Mouse (Mus musculus): ENCODE measurements around the gene Pfdn6. TPM values are rescaled to one million over a fixed set of nuclear protein-coding genes. Genes with fewer than 3 reads are reported as not detected.
"Not testable (repeated sequence)": the region's sequence is repeated elsewhere in the genome, so short reads cannot be mapped to it uniquely, and the experiment has no call there.

The Pfdn6 gene
- polyA plus RNA-seq, 1 experiment = 130 TPM

DNA sequence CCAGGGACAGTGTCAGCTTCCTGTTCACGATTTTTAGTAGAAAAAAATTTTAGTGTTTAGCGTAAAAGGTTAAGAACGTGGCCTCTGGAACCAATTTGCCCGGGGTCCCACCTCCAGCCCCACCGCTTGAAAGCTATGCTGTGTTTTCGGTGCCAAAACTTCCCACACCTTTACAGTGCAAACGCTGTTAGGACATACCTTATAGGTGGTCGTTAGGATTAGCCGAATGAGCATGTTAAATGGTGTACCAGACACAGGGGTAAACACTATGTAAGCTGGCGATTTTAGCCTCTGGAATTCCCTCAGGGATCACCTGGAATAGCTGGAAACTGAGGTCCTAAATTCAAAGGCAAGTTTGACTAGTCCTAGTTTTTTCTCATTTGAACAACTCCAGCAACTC, 16.2 kb upstream of the Pfdn6 start:
- DNase-seq (ENCODE audit: extremely low spot score in 1 of 2, low spot score in 1 of 2) = no peak

DNA sequence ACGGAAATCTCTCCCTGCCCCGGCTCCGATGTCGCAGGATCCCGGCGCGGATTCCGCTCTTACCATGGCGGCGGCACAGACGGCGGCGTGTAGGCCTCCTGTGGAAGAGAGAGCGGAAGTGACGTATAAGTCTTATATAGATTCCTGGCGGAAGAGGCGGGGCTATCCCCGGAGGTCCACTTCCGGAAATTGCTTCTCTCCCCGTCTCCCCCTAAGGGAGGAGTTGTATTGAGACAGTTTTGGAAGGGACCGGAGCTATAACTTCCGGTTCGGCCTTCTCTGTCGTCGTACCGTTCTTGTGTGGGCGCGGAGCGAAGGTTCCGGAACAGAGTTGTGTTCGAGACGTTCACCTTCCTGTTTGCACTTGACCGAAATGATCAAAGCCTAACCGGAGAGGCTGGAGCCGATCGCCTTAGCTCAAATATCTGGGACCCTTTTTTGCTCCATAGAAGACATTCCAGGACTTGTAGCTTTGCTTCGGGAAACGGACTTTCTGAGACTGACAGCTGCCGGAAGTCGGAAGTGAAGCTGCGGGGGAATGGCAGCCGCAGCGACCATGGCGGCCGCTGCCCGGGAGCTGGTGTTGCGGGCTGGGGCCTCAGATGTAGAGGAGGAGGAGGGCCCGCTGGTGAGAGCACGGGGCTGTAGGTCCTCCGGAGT, 15.5 kb upstream of the Pfdn6 start, which contains the start of the genes Vps52 and Rps18:
Vps52 (plus strand) TSS at position 258 of the 660 bp plus-strand sequence.
Rps18 (minus strand) TSS at position 447 of the 660 bp plus-strand sequence.
- peak; percentile 94 to 99 for DNase-seq (ENCODE audit: extremely low spot score in 1 of 2, low spot score in 1 of 2)

DNA sequence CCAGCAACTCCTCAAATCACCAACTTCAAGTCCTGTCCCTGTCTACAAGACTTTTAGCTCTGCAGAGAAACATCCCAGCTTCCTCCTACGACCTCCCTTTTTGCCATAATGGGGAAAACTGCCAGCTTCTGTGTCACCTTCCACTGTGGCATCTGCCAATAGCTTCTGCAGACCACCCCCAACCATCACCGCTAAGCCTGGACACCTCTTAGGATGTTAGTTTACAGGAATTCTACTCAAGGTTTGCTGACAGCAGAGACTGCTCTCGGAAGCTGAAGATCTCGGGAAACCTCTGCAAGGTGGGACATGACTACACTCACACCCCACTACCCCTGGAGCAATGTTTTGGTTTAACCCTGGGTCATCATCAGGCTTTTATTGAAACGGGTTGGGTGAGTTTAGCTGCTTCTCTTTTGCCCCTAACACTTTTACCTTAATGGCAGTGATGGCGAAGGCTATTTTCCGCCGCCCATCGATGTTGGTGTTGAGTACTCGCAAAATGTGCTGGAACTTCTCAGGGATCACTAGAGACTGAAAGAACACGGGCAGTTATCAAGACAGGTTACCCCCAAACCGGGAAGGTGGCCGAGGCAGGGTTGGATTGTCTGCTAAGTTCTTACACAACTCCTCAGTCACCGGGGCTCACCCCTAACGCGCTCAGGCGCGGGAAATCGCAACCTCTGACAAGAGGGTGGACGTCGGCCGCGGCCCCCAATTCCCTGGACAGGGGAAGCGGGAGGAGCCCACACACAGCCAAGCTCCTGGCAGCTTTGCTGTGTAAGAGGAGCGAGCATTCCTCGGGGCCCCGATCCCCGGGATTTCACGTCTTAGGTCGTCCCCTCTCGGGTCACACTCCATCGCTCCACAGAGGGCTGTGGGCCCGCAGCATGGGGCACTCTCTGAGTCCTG, 14.8 kb upstream of the Pfdn6 start:
- DNase-seq (ENCODE audit: extremely low spot score in 1 of 2, low spot score in 1 of 2) = peak in 1 of 2 experiments; percentile 37

DNA sequence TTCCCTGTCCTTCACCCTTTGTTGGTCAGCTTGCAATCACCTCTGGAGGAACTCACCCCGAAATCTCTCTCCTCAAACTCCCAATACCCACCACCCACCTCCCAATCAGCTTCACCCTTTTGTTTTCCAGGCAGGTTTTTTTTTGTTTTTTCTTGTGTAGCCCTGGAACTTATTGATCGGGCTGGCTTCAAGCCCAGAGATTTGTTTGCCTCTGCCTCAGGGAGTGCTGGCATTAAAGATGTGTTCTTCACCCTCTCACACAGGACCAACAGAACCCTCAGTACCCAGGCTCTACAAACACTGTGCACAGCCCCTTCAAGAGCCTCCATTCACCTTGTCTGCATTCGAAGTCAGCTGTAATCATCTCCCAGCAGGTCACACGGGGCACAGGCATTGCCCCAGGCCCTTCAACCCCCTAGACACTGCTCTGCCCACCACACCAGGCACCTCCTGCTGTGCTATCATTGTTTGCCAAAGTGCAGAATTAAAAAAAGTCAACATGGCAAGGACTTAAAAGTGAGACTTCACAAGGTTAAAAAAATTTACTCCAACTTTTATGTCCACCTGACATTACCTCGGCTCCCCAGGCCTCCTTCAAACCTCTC, 13.9 kb upstream of the Pfdn6 start:
- no peak for DNase-seq (ENCODE audit: extremely low spot score in 1 of 2, low spot score in 1 of 2)

DNA sequence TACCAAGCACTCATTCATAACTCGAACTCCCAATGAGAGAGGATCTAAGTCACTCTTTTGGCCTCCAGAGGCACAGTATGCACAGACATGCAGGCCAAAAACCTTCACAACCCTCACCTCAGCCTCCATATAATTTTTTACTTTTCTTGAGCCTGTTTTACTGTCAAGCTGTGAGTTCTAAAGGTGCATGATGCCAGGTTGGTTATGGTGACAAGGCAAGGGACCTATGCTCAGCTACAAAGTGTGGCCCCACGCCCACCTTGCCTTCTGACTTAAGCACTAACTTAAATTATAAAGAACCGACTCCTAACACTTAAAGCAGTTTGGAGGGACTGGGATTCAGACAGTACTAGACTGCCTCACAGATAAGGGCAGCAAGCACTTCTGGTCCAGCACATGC, 13.2 kb upstream of the Pfdn6 start:
- no peak for DNase-seq (ENCODE audit: extremely low spot score in 1 of 2, low spot score in 1 of 2)

DNA sequence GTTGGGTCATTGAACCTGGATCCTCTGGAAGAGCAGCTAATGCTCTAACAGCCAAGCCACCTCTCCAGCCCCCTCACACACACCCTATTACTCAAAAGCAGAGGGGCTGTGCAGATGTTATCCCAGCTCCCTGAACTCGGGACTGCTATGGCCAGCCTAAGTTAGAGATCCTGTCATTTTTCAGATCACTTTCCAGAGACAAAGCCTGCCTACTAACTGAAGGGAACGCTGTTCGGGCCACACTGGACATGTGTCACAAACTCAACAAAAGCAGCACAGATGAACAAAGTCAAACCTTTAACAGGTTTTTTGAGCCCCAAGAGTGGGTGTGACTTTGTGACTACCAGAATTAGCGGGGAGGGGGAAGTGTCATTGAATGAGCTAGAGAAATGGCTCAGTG, 12.7 kb upstream of the Pfdn6 start:
- DNase-seq (ENCODE audit: extremely low spot score in 1 of 2, low spot score in 1 of 2) = no peak

DNA sequence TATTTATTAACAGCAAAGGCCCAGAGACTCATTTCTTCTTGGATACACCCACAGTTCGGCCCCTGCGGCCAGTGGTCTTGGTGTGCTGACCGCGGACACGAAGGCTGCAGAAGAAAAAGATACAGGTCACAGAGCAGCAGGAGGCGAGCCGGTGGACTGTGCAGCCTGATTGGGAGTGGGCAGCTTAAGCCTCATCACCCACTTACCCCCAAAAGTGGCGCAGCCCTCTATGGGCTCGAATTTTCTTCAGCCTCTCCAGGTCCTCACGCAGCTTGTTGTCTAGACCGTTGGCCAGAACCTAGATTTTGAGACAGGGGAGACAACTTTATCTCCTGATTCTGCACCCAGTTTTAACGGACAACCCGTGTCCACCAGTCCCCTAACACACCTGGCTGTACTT, 11.9 kb upstream of the Pfdn6 start:
- not testable (repeated sequence) for DNase-seq (ENCODE audit: extremely low spot score in 1 of 2, low spot score in 1 of 2)

DNA sequence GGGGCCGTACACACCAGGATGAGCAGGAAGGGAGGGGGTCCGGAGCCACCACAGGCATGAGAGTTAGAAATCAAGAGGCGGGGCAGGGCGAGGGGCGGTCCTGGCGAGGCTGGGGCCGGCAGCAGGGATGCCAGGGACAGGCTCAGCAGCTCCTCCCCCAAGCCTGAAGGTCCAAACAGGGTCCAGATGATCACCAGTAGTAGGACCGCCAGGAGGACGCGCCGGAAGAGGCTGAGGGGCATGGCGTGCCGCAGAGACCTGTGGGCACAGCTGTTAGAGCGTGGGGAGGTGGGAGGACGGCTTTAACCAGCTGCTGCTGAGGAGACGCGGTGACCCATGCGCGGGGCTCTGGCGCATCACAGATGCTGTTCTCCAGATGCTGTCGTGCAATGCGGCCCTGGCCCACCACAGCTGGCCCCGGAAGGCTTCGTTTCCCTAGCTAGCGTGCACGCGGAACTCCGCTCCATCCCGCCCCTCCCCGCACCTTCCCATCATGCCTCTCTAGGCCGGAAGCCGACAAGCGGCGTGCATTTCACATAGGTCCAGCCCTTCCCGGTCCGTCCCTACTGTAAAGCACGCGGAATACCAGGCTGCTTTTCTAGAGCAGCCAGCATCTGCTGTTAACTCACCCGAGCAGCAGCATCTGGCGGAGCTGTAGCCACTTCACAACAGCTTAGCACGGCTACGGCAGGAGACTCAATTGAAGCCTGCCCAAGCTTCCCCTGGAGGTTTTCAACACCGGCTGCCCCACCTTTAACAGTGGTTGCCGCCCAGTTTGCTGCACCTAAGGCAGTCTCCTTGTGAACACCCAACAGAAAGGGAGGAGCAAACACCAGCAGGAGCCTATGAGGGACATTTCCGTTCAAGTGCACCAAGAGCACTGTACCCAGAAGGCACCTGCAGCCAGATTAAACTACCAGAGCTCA, 11.1 kb upstream of the Pfdn6 start, which contains the start of gene B3galt4:
B3galt4 (minus strand) TSS at position 468 of the 926 bp plus-strand sequence.
- peak in 1 of 2 experiments; percentile 82 for DNase-seq (ENCODE audit: extremely low spot score in 1 of 2, low spot score in 1 of 2)

DNA sequence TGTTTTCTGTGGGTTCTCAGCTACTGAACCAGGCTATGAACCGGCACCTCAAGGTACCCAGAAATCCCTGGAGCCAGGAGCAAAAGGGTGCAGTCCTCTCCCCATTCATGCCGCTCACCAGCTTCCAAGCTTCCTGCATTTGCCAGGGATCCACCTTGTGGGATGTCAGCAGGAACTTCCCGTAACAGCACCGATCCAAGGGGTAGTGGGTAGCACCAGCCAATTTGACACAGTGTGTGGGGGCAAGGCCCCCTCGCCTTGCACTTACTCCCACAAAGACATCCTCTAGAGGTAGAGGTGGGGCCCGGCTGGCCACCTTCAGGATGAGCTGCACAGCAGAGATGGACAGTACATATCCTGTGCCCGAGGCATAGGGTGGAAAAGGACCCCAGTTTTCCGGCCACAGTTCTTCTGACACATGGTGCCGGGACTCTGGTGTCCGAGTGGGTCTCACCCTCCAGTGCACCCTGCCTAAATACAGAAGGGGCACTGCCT, 10.0 kb upstream of the Pfdn6 start:
- DNase-seq (ENCODE audit: extremely low spot score in 1 of 2, low spot score in 1 of 2) = no peak

DNA sequence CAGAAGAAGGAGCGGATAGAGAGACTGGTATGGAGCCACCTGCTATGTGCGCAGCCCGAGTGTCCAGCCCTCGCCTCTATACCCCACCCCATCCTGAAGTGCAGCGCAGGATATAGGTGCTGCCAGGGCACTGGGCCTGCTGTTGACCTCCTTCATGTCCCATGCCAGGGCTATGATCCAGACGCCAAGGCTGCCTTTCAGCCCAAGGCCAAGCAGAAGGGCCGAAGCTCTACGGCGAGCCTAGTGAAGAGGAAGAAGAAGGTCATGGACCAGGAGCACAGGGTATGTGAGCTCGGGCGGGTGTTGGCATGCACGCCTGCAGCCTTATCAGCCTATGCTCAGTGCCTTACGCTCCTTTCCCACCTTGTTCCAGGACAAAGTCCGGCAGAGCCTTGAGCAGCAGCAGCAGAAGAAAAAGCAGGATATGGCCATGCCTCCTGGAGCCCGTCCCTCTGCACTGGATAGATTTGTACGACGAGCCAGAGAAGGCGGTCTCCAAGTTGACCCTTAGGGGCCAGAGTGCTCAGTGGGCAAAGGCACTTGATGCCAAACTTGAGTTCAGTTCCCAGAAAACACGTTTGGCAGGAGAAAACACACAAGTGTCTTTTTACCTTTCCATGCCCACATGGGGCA, 8.9 kb upstream of the Pfdn6 start:
- DNase-seq (ENCODE audit: extremely low spot score in 1 of 2, low spot score in 1 of 2) = no peak

DNA sequence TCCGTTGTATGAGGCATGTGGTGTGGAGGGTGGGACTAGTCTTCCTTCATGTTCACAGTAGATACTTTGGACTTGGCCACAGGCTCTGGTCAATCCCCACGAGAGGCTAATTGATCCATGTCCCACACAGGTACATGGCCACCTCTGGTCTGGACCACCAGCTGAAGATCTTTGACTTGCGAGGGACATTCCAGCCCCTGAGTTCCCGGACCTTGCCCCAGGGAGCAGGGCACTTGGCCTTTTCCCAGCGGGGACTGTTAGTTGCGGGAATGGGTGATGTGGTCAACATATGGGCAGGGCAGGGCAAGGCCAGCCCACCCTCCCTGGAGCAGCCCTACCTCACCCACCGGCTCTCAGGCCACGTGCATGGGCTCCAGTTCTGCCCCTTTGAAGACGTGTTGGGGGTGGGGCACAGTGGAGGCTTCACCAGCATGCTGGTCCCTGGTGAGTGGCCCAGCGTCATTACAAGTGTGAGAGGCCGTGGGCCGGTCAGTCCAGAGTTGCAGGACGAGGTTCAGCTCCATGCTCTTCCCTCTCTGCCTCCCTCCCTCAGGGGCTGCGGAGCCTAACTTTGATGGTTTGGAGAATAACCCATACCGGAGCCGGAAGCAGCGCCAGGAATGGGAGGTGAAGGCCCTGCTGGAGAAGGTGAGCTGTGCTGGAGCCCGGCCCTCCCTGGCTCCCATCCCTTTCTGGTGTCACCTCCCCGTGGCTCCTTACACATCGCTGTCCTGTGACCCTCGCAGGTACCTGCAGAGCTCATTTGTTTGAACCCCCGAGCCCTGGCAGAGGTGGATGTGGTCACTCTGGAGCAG, 8.2 kb upstream of the Pfdn6 start:
- DNase-seq (ENCODE audit: extremely low spot score in 1 of 2, low spot score in 1 of 2) = no peak

DNA sequence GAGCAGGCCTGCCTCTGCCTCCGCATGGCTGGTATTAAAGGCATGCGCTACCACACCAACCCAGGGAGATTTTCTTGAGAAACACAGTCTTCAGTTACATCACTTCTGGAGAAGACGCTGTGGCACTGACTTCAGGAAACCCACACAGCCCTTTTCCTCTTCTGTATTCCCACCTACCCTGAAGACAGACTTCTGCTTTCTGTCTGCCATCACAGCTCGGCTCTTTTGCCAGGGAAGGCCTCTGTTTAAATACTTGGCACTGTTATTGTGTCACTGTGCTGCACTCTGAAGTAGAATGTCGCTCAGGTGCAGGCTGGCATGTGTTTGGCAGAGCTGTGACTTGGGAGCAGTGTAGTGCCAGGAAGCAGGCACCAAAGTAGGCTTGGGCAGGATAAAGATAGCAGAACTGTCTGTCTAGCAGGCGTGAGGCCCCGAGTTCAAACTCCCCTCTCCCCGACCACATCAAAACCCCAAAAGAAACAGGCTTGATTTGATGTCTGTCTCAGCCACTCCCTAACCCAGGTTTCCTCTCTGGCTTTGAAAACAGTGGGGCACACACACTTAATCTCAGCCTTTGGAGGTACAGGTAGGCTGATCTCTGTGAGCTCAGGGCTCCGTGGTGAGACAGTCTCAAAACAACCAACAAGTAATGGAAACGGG, 7.4 kb upstream of the Pfdn6 start:
- DNase-seq (ENCODE audit: extremely low spot score in 1 of 2, low spot score in 1 of 2) = peak in 1 of 2 experiments; percentile 31

DNA sequence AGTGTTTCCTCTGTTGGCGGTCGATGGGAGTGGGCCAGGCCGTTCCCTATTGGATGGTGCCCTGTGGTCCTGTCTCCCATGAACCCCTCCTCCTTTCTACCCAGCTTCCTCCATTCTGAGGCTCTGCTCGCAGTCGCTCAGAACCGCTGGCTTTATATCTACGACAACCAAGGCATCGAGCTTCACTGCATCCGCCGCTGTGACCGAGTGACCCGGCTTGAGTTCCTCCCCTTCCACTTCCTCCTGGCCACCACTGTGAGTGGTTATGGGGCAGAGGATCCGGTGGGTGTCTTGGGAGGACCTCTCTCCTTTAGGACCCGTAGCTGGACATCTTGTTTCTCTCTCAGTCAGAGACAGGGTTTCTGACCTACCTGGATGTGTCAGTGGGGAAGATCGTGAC, 3.3 kb upstream of the Pfdn6 start:
- no peak for DNase-seq (ENCODE audit: extremely low spot score in 1 of 2, low spot score in 1 of 2)

DNA sequence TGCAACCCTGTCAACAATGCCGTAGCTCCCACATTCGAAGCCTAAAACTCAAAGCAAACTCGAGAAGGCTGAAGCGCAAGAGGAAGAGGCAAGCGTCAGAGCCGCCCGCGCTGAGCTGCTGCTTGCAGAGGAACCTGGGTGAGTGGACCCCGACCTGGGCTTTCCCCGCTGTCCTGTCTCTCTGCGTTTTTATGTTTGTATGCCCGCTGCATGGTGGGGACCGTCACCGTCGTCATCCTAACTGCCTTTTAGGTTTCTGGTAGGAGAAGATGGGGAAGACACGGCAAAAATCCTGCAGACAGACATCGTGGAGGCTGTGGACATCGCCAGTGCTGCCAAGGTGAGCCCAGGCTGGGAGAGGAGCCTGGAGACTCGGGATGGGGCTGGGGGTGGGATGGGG, 1.2 kb upstream of the Pfdn6 start:
- DNase-seq (ENCODE audit: extremely low spot score in 1 of 2, low spot score in 1 of 2) = no peak

DNA sequence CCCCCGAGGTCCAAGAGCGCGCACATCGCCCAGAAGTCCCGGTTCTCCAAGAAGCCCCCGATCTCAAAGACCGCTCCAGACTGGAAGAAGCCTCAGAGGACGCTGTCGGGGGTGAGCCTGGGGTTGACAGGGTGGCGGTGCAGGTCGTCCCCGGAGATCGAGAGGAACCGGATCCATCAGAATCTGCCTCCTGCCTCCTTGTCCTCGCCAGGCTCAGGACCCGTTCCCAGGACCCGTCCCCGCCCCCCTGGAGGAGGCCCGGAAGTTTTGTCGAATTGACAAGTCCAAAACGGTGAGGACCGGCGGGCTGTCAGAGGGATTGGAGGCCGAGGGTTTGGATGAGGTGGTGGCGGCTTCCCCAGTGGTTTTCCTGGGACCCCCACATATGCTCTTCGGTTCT, 838 bp upstream of the Pfdn6 start:
- no peak for DNase-seq (ENCODE audit: extremely low spot score in 1 of 2, low spot score in 1 of 2)

DNA sequence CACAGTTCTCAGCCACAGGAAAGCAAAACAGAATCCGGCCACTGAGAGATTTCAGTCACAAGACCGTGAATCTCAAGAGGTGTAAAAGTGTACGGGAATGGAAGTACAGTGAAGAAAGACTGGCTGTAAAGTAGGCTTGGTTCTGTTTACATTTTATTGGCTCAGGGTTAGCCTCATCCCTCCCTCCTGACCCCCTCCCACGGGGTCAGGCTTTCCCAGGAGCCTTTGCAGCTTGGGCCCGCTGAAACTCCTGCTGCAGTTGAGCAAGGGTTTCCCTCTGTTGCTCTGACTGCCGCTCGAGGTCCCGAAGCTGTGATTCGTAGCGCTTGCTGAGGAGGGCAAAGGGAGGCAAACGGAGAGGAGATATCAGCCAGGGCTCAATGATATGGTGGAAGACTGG, 1.4 kb downstream of the Pfdn6 start:
- no peak for DNase-seq (ENCODE audit: extremely low spot score in 1 of 2, low spot score in 1 of 2)

DNA sequence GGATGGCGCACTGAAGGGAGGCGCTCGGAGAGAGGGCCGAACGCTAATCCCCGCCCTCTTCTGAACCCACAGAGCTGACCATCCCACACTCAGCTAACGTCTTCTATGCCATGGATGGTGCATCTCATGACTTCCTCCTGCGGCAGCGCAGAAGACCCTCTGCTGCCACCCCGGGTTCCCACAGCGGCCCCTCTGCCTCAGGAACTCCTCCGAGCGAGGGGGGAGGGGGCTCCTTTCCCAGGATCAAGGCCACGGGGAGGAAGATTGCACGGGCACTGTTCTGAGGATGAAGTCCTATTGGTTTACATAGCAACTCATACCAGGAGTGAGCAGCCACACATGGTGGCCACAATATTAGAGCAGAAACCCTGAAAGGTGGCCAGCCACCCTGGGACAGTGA, 3.1 kb downstream of the Pfdn6 start:
- no peak for DNase-seq (ENCODE audit: extremely low spot score in 1 of 2, low spot score in 1 of 2)

DNA sequence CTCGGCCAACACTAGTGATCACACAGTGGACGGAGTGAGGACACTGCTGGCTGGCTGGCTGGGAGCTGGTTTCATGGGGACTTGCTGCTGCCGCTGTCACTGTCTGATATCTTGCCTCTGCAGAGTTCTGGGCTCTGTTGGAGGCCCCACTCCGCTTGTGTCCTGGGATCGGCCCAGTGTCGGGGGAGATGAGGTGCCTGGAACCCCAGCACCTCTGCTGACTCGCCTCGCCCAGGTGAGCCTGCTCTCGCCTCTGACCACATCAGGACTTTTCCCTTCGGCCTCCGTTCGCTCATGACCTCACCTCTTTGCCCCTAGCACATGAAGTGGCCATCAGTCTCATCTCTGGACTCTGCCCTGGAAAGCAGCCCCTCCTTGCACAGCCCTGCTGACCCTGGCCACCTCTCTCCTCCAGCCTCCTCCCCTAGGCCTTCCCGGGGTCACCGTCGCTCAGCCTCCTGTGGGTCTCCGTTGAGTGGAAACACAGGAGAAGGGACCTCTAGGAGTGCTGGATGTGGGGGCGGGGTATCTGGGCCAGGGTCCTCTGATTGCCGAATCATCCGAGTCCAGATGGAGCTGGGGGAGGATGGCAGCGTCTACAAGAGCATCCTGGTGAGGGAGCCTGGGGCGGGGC, 4.6 kb downstream of the Pfdn6 start:
- DNase-seq (ENCODE audit: extremely low spot score in 1 of 2, low spot score in 1 of 2) = no peak

All from frontal cortex, adult 2 months (tissue).